Mouse (Mus musculus) regulatory T cell (primary cell): ENCODE results near the gene Cdkn1c.

Source experiments
- in situ Hi-C: fragments of 300-600 bp; cut with MboI, MseI; formaldehyde crosslinking; loops from one replicate; pipeline ENCODE4 v1.15.1; 2025; ENCODE audit warnings: high pct_unique_total_duplicates

Gene Cdkn1c

GRCm38 (mm10) chr7:143460874-143461273 is at the start of gene Cdkn1c:
TSS of gene Cdkn1c (minus strand) at chr7:143461050.
- in situ Hi-C loops, result no loop called here

GRCm38 (mm10) chr7:143509566-143509965 is 48.7 kb upstream of the Cdkn1c start:
- in situ Hi-C loops, result no loop called here

- in situ Hi-C loops, result no loop called here
Observed at GRCm38 (mm10) chr7:143506675-143507074, 45.8 kb upstream of the Cdkn1c start.

GRCm38 (mm10) chr7:143506271-143506670 is 45.4 kb upstream of the Cdkn1c start:
- in situ Hi-C loops, result no loop called here

DNA sequence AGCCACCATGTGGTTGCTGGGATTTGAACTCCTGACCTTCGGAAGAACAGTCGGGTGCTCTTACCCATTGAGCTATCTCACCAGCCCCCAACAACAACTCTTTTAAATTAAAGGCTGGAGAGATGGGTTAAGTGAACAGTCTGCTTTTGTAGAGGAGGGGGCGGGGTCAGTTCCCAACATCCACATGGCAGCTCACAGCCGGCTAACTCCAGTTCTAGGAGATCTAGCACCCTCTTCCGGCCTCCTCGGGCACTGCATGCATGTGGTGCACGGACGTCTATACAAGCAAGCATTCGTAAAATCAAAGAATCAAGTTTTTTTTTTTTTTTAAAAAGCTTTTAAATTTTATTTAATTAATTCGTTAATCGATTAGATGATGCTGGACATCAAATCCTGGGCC is 45.0 kb upstream of the Cdkn1c start:
- in situ Hi-C loops, result no loop called here

GRCm38 (mm10) chr7:143505411-143505810 is 44.6 kb upstream of the Cdkn1c start:
- in situ Hi-C loops, result no loop called here

DNA sequence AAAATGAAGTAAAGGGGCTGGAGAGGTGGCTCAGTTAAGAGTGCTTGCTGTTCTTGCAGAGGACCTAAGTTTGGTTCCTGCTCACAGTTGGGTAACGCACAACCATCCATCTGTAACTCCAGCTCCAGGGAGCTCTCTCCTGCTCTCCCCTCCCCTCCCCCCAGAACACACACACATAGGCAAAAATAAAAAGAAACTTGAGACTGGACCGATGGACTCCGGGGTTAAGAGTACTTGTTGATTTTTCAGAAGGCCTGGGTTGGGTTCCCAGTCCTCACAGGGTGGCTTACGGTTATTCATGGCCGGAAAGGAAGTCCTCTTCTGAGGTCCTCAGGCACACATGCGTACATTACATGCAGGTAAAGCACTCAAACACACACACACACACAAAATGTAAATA is 43.1 kb upstream of the Cdkn1c start:
- in situ Hi-C loops, result no loop called here

DNA sequence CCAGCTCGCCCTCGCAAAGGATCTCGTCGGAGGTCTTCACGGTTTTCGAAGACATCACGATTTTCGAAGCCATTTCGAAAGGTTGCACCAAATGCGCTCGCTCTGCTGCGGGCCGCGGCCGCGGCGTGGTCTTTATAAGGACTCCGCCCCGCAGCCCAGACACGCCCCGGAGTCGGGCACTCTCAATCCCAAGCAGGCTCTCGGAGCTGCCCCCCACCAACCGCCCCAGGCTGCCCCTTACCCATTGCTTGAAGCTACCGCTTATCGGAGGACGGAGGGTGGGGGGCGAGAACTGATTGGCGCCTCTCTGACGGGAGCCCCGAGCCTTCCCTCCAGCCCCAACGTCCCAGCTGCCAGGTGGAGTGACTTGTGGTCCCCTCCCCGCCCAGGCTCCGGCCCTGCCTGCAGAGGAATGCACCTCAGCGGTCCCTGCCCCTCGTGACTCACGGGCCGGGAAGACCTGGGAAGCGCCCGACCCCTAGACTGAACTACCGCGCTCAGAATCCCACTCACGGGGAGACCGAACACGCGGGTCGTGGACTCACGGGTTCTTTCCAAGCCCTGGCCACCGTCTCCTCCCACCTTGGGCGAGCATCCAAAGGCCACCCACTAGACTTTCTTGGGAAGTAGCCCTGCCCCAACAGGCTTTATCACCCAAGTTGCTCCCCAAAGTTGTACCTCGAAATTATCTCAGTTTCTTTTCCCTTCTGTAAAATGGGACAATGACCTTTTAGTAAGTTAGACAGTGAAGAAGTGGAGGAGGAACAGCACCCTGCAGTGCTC is 41.8 kb upstream of the Cdkn1c start, which contains the start of gene Phlda2:
Phlda2 (minus strand) TSS at position 733 of the 783 bp plus-strand sequence.
- in situ Hi-C loops, result no loop called here

DNA sequence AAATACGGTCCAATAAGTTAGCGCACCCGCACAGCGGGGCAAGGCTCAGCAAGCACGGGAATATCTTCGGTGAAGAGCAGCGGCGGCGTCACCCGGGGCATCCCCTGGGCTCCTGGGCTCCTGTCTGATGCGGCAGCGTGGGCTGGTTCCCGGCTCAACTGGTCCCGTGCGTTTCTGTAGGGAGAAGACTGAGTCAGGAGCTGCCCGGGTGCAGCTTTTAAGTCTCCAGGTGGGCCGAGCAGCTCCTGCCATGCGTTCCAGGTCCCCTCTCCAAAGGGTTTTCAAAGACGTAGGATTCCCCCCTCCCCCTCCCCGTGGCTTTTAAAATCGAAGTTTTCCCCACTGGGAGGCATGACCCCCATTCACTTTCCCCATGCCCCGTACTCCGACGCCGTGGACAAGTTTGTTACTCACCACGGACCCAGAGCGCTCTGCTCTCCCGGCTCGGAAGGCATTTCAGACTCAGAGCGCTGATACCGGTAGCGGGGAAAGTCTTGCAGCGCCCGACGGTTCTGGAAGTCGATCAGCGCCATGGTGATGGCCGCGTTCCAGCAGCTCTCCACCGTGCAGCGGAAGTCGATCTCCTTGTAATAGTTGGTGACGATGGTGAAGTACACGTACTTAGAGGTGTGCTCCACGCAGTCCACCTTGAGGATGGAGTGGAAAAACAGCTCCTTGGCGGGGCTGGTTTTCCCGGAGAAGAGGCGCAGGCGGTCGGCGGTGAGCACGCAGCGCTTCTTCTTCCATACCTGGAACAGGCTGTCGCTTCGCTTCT is 41.0 kb upstream of the Cdkn1c start:
- in situ Hi-C loops, result no loop called here

DNA sequence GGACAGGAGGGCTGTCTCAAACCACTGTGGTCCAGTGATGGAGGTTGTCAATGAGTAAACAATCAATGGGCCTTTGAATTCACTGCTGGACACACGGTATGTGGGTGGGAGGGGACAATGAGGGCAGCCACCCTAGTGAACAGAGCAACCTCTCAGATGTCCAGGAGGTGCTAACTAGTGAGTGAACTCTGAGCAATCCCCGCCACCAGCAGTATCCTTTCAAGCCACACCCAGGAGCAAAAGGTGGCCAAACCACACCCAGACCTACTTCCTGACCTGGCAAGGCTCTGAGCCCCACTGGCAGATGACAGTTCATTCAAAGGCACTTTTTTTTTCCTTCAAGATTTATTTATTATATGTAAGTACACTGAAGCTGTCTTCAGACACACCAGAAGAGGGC is 40.1 kb upstream of the Cdkn1c start:
- in situ Hi-C loops, result no loop called here

DNA sequence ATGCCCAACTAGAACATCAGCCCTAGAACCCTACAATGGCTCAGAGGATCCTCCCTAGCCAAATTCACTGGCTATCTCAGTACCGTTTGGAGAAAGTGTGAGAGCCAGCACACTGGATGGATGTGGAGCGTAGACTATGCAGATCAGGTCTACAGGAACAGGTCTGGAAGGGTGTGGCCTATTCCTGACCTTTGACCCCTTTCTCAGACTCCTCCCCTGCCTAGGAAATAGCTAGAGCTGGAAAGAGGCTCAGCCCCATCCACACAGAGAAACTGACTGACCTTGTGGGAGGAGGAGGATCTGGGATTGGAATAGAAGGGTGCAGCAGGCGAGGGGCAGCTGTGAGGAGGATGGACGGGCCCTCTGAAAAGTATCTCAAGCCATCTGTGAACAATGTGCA is 37.7 kb upstream of the Cdkn1c start:
- in situ Hi-C loops, result no loop called here

DNA sequence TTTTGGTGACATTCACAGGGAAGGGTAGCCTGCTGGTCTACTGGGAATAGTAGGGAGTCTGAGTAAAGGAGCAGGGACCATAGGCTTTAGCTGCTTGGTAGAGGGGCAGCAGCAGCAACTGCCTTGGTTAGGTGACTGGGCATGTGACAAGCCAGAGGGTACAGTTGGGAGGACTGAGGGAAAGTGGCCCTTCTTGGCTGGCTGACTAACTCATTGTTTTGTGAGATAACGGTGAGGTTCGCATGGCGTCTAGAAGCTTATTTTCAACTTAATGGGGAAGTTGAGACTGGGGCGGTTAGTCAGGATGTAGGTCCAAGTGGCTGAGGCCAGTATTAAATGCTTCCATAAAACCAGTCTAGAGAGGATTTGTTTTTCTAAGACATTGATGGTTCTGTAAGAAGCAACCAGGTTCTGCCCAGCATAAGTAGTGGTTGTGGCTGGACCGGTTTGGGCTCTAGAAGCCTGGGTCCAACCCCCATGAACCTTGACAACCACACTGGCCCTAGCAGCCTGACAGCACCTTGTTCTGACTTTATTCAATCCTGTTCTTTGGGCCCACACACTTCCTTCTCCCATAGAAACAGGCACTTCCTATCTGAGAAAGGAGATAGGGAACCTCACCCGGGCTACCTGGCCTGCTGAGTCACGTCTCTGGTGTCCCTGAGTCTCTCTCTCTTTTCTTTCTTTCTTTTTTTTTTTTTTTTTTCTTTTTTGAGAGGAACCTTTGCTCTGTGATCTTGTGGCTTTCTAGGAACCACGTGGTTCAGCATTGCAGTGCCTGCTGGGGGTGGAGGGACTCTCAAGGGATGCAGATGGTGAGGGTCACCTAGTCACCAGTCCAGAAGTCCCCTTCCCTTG is 34.5 kb upstream of the Cdkn1c start:
- in situ Hi-C loops, result no loop called here

DNA sequence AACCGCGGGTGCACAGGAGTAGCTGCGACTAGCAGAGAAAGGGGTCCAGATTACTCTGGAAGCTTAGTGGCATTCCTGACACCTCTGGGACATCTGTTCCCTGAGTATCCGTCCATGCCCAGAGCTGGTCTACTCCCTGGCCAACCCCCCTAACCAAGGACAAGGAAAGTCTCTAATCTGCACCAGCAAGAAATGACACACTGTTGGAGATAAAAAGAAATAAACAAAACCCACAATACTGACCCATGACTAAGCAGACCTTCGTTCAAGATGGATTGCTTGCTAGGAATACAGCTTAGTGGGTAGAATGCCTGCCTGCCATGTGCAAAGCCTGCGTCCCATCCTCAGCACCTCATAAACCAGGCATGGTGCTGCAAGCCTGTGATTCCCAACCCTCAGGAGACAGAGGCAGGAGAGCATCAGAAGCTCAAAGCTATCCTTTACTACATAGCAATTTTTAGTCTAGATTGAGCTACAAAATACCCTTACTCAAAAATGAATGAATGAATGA is 32.8 kb upstream of the Cdkn1c start:
- in situ Hi-C loops, result no loop called here

DNA sequence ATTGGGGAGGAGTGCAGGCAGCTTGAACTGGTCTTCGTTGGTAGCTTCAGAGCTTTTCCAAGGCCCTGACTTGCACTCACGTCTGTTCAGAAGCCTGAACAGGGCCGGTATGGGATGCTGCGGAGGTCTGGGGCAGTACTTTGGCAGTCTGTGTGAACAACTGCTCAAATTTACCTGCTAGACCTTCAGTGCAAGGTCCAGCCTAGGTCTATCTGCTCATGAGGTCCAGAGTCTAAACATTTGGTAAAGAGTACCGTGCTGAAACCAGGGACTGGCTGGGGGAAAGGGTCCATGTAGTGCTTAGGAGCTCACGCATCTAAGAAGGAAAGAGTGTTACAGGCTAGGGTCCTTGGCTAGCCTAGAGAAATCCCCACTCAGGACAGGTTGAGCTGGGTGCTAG is 28.9 kb upstream of the Cdkn1c start:
- in situ Hi-C loops, result no loop called here

DNA sequence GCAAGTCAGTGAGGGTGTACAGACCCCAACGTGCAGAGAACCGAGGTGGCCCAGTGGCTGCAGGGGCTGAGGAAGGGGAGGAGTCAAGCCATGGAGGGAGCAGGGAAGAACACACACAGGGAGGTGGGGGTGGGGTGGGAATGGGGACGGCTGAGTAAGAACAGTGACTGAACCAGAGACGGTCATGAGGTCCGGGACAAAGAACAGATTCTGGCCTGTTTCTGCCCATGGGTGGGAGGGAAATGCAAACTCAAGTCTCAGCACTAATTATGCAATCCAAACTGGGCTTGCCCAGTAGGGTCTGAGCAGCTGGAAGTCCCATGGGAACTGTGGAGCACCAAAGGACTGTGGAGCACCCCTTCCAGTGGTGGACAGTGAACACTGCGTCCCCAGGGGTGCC is 21.7 kb upstream of the Cdkn1c start:
- in situ Hi-C loops, result no loop called here

DNA sequence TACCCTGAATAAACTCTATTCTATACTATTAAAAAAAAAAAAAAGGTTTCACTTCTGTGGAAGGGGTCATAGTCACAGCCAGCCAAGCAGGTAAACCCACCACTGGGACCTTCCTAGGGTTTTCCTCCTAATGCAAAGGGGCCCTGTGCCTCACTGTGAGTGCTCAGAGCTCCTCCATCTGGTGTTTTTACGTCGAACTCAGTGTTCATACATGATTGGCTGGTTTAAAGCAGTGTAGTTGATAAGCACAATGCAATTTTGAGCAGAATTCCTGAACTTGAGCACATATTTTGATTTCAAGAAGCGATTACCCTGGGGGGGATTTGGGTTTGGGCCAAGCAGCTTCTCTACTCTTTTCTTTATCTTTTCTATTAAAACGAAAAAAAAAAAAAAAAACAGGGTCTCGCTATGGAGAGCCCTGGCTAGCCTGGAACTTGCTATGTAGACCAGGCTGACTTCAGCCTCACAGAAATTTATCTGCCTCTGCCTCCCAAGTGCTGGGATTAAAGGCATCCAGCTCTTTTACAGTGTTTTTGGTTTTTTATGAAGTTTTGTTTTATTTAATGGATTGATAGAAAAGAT is 21.0 kb upstream of the Cdkn1c start:
- in situ Hi-C loops, result no loop called here

- in situ Hi-C loops, result no loop called here
Observed at GRCm38 (mm10) chr7:143480498-143480897, 19.6 kb upstream of the Cdkn1c start.

DNA sequence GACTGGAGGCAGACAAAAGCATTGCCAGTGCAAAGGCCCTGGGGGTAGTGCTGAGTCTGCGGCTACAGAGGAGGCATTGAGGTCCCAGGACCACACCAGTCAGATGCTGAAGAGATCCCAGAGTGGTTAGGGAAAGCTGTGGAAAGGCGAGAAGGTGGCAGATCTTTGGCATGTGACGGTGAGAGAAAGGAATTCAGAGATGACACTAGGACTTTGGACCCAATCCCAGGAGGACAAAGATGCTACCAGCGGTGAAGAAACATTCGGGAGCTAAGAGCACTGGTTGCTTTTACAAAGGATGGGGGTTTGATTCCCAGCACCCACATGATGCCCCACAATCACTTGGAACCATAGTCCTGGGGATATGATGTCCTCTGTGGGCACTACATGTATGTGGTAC is 16.9 kb upstream of the Cdkn1c start:
- in situ Hi-C loops, result no loop called here

DNA sequence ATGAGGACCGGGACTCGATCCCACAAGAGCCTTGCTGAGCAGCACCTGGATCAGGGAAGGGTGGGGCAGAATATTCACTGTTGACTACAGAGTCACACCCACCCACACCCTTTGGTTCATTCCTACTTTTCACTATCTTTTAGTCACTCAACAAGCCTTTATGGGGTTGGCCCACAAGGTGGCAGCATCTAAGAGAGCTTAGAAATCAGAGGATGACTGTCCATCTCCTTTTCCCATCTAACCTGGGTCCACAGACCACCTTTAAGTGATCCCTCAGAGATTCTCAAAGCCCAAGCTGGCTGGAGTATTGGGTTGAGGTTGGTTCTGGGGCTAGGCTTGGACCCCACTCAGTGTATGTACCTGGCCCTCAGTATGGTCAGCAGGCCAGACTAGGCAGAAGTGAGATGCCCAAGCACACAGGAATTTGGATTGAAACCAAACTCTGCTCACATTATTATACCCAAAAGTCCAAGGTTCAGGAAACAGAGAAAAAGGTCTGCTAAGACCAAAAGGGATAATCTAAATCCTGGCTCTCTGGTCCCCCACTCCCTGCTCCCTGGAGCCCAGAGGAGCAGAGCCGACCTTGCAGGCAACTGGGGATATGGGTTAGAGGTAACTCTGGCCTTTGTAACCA is 16.0 kb upstream of the Cdkn1c start:
- in situ Hi-C loops, result no loop called here

DNA sequence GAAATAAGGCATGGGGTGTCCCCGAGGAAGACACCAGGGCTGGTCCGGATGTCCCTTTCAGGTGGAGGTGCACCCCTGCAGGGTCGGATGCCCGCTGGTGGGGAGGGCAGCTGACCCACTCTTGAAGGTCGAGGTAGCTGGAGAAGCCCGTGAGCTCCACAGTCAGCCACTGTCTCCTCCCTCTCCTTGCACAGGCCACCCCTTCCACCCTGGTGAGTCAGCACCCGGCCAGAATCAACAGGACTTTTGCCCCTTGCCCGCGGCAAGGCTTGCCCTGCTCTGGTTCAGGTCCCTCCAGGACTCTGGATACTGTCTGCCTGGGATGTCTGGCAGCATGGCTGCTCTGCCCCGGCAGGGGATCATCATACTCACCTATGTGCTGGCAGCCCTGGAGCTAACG is 15.0 kb upstream of the Cdkn1c start:
- in situ Hi-C loops, result no loop called here

DNA sequence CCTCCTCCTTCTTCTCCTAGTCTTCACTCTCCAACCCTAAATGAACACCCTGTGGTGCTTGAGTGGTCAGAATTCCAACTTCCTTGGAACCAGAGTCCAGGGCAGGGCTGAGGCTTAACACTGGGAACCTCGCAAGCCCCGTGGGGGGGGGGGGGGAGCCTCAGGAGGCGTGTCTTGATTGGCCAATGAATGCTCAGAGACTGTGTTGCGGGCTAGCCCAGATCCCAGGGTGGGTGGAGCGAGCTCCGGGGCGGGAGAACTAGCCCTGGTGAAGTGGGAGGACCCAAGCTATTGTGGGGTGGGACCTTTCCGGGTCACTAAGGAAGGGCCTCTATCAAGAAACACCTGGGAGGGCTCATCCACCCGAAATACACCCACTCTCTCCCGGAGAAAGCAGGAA is 14.0 kb upstream of the Cdkn1c start:
- in situ Hi-C loops, result no loop called here
